Mouse (Mus musculus) erythroblast, embryonic 14.5 days (primary cell): ENCODE results near the gene Inafm1. TPM values are rescaled to one million over a fixed set of nuclear protein-coding genes. Genes with fewer than 3 reads are reported as not detected.

Source experiments
- H3K27me3 ChIP-seq: 2 replicates; pipeline ENCODE4 v1.6.1; 2012; ENCODE audit warnings: inconsistent platforms; ENCODE audit not compliant: control insufficient read depth
- H3K36me3 ChIP-seq: 2 replicates; pipeline ENCODE4 v1.6.1; 2012; ENCODE audit warnings: mild to moderate bottlenecking, inconsistent platforms; ENCODE audit not compliant: control insufficient read depth
- H3K4me1 ChIP-seq: 2 replicates; pipeline ENCODE4 v1.6.1; 2012; ENCODE audit warnings: inconsistent platforms; ENCODE audit not compliant: control insufficient read depth
- H3K4me3 ChIP-seq: replicated peaks from 2 replicates; pipeline ENCODE3; 2012; ENCODE audit warnings: moderate library complexity, mild to moderate bottlenecking, inconsistent platforms
- H3K9me3 ChIP-seq: 2 replicates; pipeline ENCODE4 v1.6.1; 2012; ENCODE audit warnings: low read length, inconsistent platforms, mixed read lengths; ENCODE audit not compliant: control insufficient read depth
- GATA1 ChIP-seq: IDR thresholded peaks from 2 replicates; pipeline ENCODE4 v1.6.1; 2012; ENCODE audit warnings: low read length, inconsistent platforms, mixed read lengths
- TAL1 ChIP-seq: IDR thresholded peaks from 3 replicates; pipeline ENCODE4 v1.6.1; 2012; ENCODE audit warnings: low read length, inconsistent platforms, mixed read lengths
- polyA plus RNA-seq: library from polyadenylated mRNA; stranded (reverse); fragments of >175 nt; gene quantifications from 2 replicates; pipeline ENCODE4 v1.2.3, GENCODE M21; 2012

The Inafm1 gene
- polyA plus RNA-seq = 7.8 and 7.9 TPM in 2 replicates

- Histone ChIP-seq H3K4me3 (peak within 1 kb of the TSS; percentile 86), H3K9me3 (no peaks in the 10 kb centered on the region), H3K36me3 (peaks cover 65% of the 10 kb centered on the region), H3K27me3 (no peaks in the 10 kb centered on the region), H3K4me1 (peaks cover 88% of the 10 kb centered on the region)
- TF ChIP-seq GATA1 = 0 out of 2 replicates have a peak, but pooled peaks have one; percentile 28
- TF ChIP-seq TAL1 = no peak
Observed at GRCm38 (mm10) chr7:16273081-16273765, at the start of gene Inafm1. Gene Inafm1, minus strand, starts transcription at chr7:16273617.

DNA sequence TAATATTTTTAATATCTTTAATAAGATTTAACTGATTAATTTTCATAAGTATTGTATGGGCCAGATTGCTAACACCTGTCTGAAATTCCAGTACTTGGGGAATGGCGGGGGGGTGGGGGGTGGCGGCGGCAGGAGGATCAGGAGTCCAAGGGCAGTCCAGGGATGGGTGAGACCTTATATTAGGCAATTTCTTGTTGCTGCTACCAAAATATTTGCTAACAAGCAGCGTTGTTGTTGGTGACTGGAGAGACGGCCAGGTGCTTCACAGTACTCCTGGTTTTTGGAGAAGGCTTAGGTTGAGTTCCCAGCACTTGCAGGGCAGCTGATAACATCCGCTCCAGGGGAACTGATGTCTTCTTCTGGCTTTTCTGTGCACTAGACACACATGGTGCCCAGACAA, 47.1 kb upstream of the Inafm1 start:
- TF ChIP-seq GATA1 (no peak), TAL1 (no peak)
- no peaks in the 10 kb centered on the region for H3K9me3 ChIP-seq
- no peak overlapping the region for H3K4me3 ChIP-seq
- peaks cover 53% of the 10 kb centered on the region for H3K36me3 ChIP-seq
- peaks cover 6% of the 10 kb centered on the region for H3K4me1 ChIP-seq
- no peaks in the 10 kb centered on the region for H3K27me3 ChIP-seq

DNA sequence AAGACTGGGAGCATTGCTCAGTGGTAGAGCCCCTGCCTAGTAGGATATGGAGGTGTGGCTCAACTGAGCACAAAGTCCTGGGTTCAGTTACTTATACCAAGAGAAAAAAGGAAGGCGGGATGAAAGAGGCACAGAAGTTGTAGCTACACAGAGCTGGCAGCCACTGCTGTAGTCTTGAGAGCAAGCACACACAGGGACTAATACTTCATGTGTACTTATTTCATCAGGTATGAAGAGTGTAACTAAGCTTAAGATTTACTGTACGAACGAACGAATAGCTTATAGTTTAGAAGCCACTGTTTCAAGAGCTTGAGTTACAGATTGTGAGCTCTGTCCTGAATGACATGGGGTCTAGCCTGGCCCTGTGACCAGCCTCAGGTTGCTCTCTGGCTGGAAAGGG, 45.8 kb upstream of the Inafm1 start:
- Histone ChIP-seq H3K4me1 (peaks cover 18% of the 10 kb centered on the region), H3K4me3 (no peak overlapping the region), H3K36me3 (peaks cover 50% of the 10 kb centered on the region), H3K27me3 (no peaks in the 10 kb centered on the region), H3K9me3 (no peaks in the 10 kb centered on the region)
- no peak for TF ChIP-seq TAL1
- TF ChIP-seq GATA1 = no peak

GRCm38 (mm10) chr7:16317094-16317493, 43.7 kb upstream of the Inafm1 start:
- peaks cover 15% of the 10 kb centered on the region for H3K27me3 ChIP-seq
- peaks cover 38% of the 10 kb centered on the region for H3K4me1 ChIP-seq
- TF ChIP-seq TAL1 (no peak), GATA1 (no peak)
- H3K4me3 ChIP-seq = no peak overlapping the region
- no peaks in the 10 kb centered on the region; the same call in 1 of the 2 replicates for H3K9me3 ChIP-seq
- H3K36me3 ChIP-seq = peaks cover 40% of the 10 kb centered on the region

DNA sequence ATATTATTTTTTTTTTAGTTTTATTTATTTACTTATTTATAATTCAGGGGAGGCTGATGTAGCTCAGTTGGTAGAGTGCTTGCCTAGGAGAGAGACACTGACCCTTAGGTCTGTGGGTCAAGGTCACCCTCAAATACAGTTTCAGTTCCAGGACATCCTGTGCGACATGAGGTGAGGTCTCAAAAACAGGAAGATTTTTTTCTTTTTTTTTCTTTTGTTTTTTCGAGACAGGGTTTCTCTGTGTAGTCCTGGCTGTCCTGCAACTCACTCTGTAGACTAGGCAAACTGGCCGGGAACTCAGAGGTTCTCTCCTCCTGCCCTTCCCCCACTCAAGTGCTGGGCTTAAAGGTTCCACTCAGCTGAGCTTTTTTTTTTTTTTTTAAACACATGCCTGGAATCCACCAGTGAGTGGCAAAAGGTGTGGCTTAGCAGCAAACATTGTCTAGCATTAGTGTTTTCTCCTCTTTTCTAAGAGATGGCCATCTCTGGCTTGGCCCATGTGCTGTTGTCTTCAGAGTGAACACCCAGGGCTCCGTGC, 41.9 kb upstream of the Inafm1 start:
- Histone ChIP-seq H3K9me3 (no peaks in the 10 kb centered on the region; the same call in 1 of the 2 replicates), H3K4me1 (peaks cover 56% of the 10 kb centered on the region), H3K27me3 (peaks cover 33% of the 10 kb centered on the region), H3K36me3 (peaks cover 40% of the 10 kb centered on the region), H3K4me3 (no peak overlapping the region)
- no peak for TF ChIP-seq TAL1
- no peak for TF ChIP-seq GATA1

DNA sequence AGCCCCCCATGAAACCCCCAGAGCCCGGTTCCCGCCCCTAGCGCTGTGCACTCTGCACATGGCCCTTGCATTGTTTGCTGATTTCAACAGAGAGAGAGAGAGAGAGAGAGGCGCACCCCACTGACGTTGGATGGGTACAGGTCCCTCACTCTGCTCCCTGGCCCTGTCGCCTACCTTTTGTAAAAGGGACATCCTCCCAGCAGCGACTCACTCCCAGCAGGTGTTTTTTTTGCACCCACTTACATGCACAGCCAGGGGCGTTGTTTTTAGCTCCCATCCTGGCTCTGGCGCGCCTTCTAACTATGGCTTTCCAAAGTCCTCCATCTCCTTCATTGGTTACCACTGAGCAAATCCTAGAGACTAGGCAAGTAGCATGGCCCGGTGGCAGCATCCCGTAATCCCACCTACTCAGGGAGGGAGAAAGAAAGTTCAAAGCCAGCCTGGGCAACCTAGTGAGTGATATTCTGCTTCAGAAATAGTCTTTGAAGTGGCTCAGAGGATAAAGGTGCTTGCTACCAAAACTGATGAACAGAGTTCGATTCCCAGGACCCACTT, 40.9 kb upstream of the Inafm1 start:
- TF ChIP-seq TAL1 (no peak), GATA1 (no peak)
- peaks cover 65% of the 10 kb centered on the region for H3K4me1 ChIP-seq
- H3K36me3 ChIP-seq = peaks cover 37% of the 10 kb centered on the region
- peak overlapping the region; percentile 89 for H3K4me3 ChIP-seq
- H3K9me3 ChIP-seq = no peaks in the 10 kb centered on the region; the same call in 1 of the 2 replicates
- H3K27me3 ChIP-seq = peaks cover 34% of the 10 kb centered on the region

DNA sequence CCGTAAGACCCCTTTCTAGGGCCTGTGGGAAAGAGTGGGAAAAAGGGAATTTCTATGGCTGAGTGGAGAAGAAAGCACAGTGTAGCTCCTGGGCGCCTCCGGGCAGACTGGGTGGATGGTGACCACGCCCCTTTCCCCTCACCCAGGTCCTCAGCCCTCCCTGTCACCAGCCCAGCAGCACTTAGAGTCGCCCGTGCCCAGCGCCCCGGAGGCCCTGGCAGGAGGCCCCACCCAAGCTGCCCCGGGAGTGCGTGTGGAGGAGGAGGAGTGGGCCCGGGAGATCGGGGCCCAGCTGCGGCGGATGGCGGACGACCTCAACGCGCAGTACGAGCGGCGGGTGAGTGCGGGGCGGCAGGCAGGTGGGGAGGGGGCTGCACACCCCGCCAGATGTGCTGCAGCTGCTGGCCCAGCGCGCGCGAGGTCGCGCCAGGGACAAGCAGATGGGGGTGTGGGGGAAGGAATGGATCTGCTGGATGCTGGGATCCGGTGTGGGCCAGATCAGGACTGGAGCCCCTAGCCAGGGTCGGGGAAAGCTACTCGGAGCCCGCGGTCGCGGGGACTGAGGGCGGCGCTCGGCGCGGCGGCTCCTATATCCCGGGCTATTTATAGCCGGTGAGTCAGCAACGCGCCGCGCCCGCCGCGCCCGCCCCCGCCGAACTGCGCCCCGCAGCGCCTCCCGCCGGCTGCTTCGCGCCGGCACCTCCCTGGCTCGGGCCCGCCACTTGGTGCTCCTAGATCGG, 40.2 kb upstream of the Inafm1 start:
- TF ChIP-seq TAL1 = no peak
- no peak for TF ChIP-seq GATA1
- peaks cover 34% of the 10 kb centered on the region for H3K27me3 ChIP-seq
- H3K9me3 ChIP-seq = no peaks in the 10 kb centered on the region; the same call in 1 of the 2 replicates
- peak overlapping the region; percentile 89 for H3K4me3 ChIP-seq
- peaks cover 35% of the 10 kb centered on the region for H3K36me3 ChIP-seq
- H3K4me1 ChIP-seq = peaks cover 72% of the 10 kb centered on the region

DNA sequence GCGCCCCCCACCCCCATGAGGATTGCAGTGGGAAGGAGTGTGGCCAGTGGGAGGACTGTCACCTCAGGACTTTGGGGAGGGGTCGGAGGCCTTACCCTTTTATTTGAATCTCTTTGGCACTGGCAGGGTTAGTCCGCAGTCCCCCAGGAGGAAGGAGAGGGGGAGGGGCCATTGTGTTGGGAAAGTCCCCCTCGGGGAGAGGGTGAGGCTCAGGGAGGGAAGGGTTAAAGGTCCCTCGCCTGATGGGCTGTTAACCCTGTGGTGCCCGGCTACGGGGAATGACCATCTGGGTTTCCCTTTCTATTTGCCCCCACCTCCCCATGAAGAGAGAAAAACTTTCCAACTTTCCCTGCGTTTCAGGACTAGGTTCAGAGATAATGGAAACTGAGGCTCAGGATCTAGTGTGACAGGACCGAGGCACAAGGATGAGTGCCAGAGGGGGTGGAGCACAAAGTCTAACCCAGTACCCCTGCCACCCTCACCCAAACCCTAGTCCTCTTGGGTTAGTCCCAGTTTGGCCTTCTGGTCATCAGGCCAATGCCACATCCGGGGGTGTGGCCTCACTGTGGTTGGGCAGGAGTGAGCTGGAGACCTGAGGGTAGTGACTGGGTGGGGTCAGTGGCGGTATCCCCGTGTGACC, 39.4 kb upstream of the Inafm1 start:
- Histone ChIP-seq H3K4me3 (peak overlapping the region; percentile 89), H3K9me3 (no peaks in the 10 kb centered on the region; the same call in 1 of the 2 replicates), H3K36me3 (peaks cover 28% of the 10 kb centered on the region), H3K4me1 (peaks cover 77% of the 10 kb centered on the region), H3K27me3 (peaks cover 34% of the 10 kb centered on the region)
- TF ChIP-seq TAL1 = no peak
- TF ChIP-seq GATA1 = no peak
